Mouse (Mus musculus) forebrain, embryonic 14.5 days (tissue): Measurements from ENCODE around the gene Ssxb2. TPM values are rescaled to one million over a fixed set of nuclear protein-coding genes. Genes with fewer than 3 reads are reported as not detected.
"Not testable (repeated sequence)": the region's sequence is repeated elsewhere in the genome, so short reads cannot be mapped to it uniquely, and the experiment has no call there.

Experiments
- ATAC-seq: fragments of 200-750 bp; cut with Nextera tagmentation; 2 replicates; pipeline ENCODE4 v1.8.0; 2017; ENCODE audit warnings: mild to moderate bottlenecking, moderate library complexity
- DNase-seq: peaks from one replicate; pipeline ENCODE4 v3.0.0-alpha.2; 2015; ENCODE audit warnings: low spot score
- H3K27ac ChIP-seq: fragments of 300-500 bp; sonication (generic); 2 replicates; pipeline ENCODE4 v1.5.1; 2014; ENCODE audit warnings: low read depth, mild to moderate bottlenecking, control low read depth, low read length, moderate library complexity
- H3K27me3 ChIP-seq: fragments of 300-500 bp; sonication (generic); replicated peaks from 2 replicates; pipeline ENCODE4 v1.6.1; 2014; ENCODE audit warnings: low read length, control low read depth, mixed read lengths; ENCODE audit not compliant: control insufficient read depth, insufficient read depth
- H3K36me3 ChIP-seq: fragments of 300-500 bp; sonication (generic); 2 replicates; pipeline ENCODE4 v1.6.1; 2014; ENCODE audit warnings: low read length, control low read depth; ENCODE audit not compliant: control insufficient read depth, insufficient read depth
- H3K4me1 ChIP-seq: fragments of 300-500 bp; sonication (generic); 2 replicates; pipeline ENCODE4 v1.6.1; 2014; ENCODE audit warnings: antibody characterized with exemption, low read length, control low read depth; ENCODE audit not compliant: control insufficient read depth, insufficient read depth
- H3K4me2 ChIP-seq: fragments of 300-500 bp; sonication (generic); 2 replicates; pipeline ENCODE4 v1.6.1; 2014; ENCODE audit warnings: mild to moderate bottlenecking, control low read depth, low read length
- H3K4me3 ChIP-seq: fragments of 300-500 bp; sonication (generic); 2 replicates; pipeline ENCODE4 v1.5.1; 2014; ENCODE audit warnings: low read depth, low read length, control low read depth
- H3K9ac ChIP-seq: fragments of 300-500 bp; sonication (generic); 2 replicates; pipeline ENCODE4 v1.6.1; 2014; ENCODE audit warnings: mild to moderate bottlenecking, low read length, control low read depth, moderate library complexity
- H3K9me3 ChIP-seq: fragments of 300-500 bp; sonication (generic); replicated peaks from 2 replicates; pipeline ENCODE4 v1.6.1; 2016; ENCODE audit warnings: low read length, control low read depth, mixed read lengths; ENCODE audit not compliant: control insufficient read depth
- WGBS: fragments of 180-500 bp; shearing (Covaris S2); extraction: QIAGEN DNeasy Blood & Tissue Kit; methylation state at CpG from one replicate; pipeline ENCODE4 v1.1.7; 2014; 5-methylcytosine and 5-hydroxymethylcytosine counted together
- polyA plus RNA-seq: library from polyadenylated mRNA; unstranded; fragments of >200 nt; fragmentation: Nextera tagmentation; extraction: Ambion mirVana; gene quantifications from 2 replicates; pipeline ENCODE4 v1.2.1, GENCODE M21; 2014

Ssxb2 gene
- polyA plus RNA-seq, result not detected in 2 replicates

- not testable (repeated sequence) for H3K36me3 ChIP-seq, H3K4me1 ChIP-seq, H3K4me3 ChIP-seq, ATAC-seq, DNase-seq, H3K27me3 ChIP-seq, H3K9me3 ChIP-seq, H3K27ac ChIP-seq, H3K9ac ChIP-seq, H3K4me2 ChIP-seq
- 72% methylated on average over 2 of the region's 2 CpGs for WGBS
Measured at GRCm38 (mm10) chrX:8461626-8462025, at the start of gene Ssxb2. Gene Ssxb2 (minus strand): TSS chrX:8461726.

- not testable (repeated sequence) for ATAC-seq, H3K9me3 ChIP-seq, H3K27ac ChIP-seq, H3K4me1 ChIP-seq, H3K27me3 ChIP-seq, H3K4me3 ChIP-seq, H3K9ac ChIP-seq, H3K4me2 ChIP-seq, DNase-seq, H3K36me3 ChIP-seq
- 21% methylated on average over 1 of the region's 1 CpGs for whole genome bisulfite sequencing
Measured at GRCm38 (mm10) chrX:8413005-8413404, 48.5 kb downstream of the Ssxb2 start, which contains the start of gene Ssxb1. Gene Ssxb1 (plus strand): TSS chrX:8413305.

Other genes with a start within 250 kb of the Ssxb2 start
- gene Ftsj1, start 209.3 kb downstream of the Ssxb2 start, polyA plus RNA-seq, result 60.9 and 63.6 TPM in 2 replicates
- gene Slc38a5, start 190.6 kb downstream of the Ssxb2 start, polyA plus RNA-seq, result 42.8 and 48.3 TPM in 2 replicates
- not detected in 2 replicates for gene Ssxb10, start 134.3 kb downstream of the Ssxb2 start, polyA plus RNA-seq
- not detected in 2 replicates for gene Ssxb9, start 94.7 kb downstream of the Ssxb2 start, polyA plus RNA-seq
- not detected in 2 replicates for gene Ssxb1, start 48.4 kb downstream of the Ssxb2 start, polyA plus RNA-seq
- not detected in 2 replicates for gene Gm14459, start 63.2 kb upstream of the Ssxb2 start, polyA plus RNA-seq
- gene Ssxb6, start 86.5 kb upstream of the Ssxb2 start, polyA plus RNA-seq, result not detected in 2 replicates
- not detected in 2 replicates for gene Ssxb3, start 130.1 kb upstream of the Ssxb2 start, polyA plus RNA-seq
- not detected in 2 replicates for gene Ssxb8, start 229.1 kb upstream of the Ssxb2 start, polyA plus RNA-seq